Mouse (Mus musculus) adrenal gland, postnatal 4 days (tissue): Measurements from ENCODE around the gene Atad2b. TPM values are rescaled to one million over a fixed set of nuclear protein-coding genes. Genes with fewer than 3 reads are reported as not detected.

Source experiments
- DNase-seq, 2 experiments: peaks; one replicate each; pipeline ENCODE4 v3.0.0; 2021 to 2022; ENCODE audit warnings: low spot score in 2 of 2, mixed read lengths in 2 of 2
- total RNA-seq, 2 experiments: library from RNA; stranded (reverse); gene quantifications; 2 replicates each; pipeline ENCODE4 v1.2.3; 2021

Gene Atad2b
- total RNA-seq, 2 experiments from 2014 or later = 36.6 to 40.5 TPM

GRCm38 (mm10) chr12:5070131-5070530 is 153.0 kb downstream of the Atad2b start:
- no peak for DNase-seq

- DNase-seq = no peak
Observed at GRCm38 (mm10) chr12:5073191-5073590, 156.0 kb downstream of the Atad2b start.

- DNase-seq = no peak
Observed at GRCm38 (mm10) chr12:5081480-5081879, 164.3 kb downstream of the Atad2b start.

- DNase-seq = no peak
Observed at GRCm38 (mm10) chr12:5084714-5085113, 167.6 kb downstream of the Atad2b start.

GRCm38 (mm10) chr12:5087787-5088519 is 170.8 kb downstream of the Atad2b start:
- no peak for DNase-seq

GRCm38 (mm10) chr12:5088639-5089038 is 171.5 kb downstream of the Atad2b start:
- no peak for DNase-seq

Other genes with a start within 250 kb of the Atad2b start
- under 1 TPM; 0.34 to 0.39 TPM for gene Fam228a, start 178.9 kb upstream of the Atad2b start, total RNA-seq
- 1 to 10 TPM; 4.3 to 6.7 TPM for gene Pfn4, start 148.3 kb upstream of the Atad2b start, total RNA-seq
- gene Fam228b, start 148.1 kb upstream of the Atad2b start, total RNA-seq = 10 to 100 TPM; 13.2 to 14.1 TPM
- gene Sf3b6, start 99.8 kb upstream of the Atad2b start, total RNA-seq = 100 to 1,000 TPM; 133 to 140 TPM
- gene Fkbp1b, start 75.8 kb upstream of the Atad2b start, total RNA-seq = 10 to 100 TPM; 24.5 to 33.2 TPM
- 10 to 100 TPM; 10.8 to 15.5 TPM for gene Wdcp, start 74.0 kb upstream of the Atad2b start, total RNA-seq
- 1 to 10 TPM; 5.2 to 5.9 TPM for gene Mfsd2b, start 43.0 kb upstream of the Atad2b start, total RNA-seq
- 10 to 100 TPM; 25.5 to 26.0 TPM for gene Ubxn2a, start 9.6 kb upstream of the Atad2b start, total RNA-seq